ENCODE assay signal across 1 mouse cellular context in genomic region chr10:43578754-43579380, GRCm38 (mm10).
TF ChIP-seq lines count a peak whose summit lies in the region.

No protein-coding gene starts in this region.

TF ChIP-seq in MEL, 35 proteins besides CTCF, POLR2A, EP300 and RAD21:
- TF ChIP-seq GABPA (IDR thresholded peaks at IDR 0.05; ENCODE audit: low read depth, low read length) (no peak), UBTF (IDR thresholded peaks at IDR 0.05; ENCODE audit: borderline replicate concordance, insufficient read depth, low read depth, low read length) (no peak), CHD1 (IDR thresholded peaks at IDR 0.05; ENCODE audit: low read depth, low read length) (0 out of 2 replicates have a peak, but pooled peaks have one; percentile 13), MYC (IDR thresholded peaks at IDR 0.05; ENCODE audit: low read depth, low read length) (no peak), ELF1 (IDR thresholded peaks at IDR 0.05; ENCODE audit: low read depth, low read length) (no peak), NRF1 (IDR thresholded peaks at IDR 0.05; ENCODE audit: insufficient read depth, low read depth, low read length, poor library complexity, severe bottlenecking) (peak; percentile 26; the same call in 1 of the 2 replicates), MAX (IDR thresholded peaks at IDR 0.05; ENCODE audit: low read length) (no peak; the same call in 1 of the 2 replicates), MAFK (IDR thresholded peaks at IDR 0.05; ENCODE audit: borderline replicate concordance, low read depth, low read length) (no peak), TAL1 (IDR thresholded peaks at IDR 0.05; ENCODE audit: low read length) (no peak), SIN3A (IDR thresholded peaks at IDR 0.05; ENCODE audit: low read length) (no peak), POLR2AphosphoS5 (IDR thresholded peaks at IDR 0.05; ENCODE audit: borderline replicate concordance, low read depth, low read length) (peak; percentile 93; the same call in 1 of the 2 replicates), KAT2A (conservative IDR thresholded peaks at IDR 0.05; ENCODE audit: low read depth, low read length) (no peak), USF2 (IDR thresholded peaks at IDR 0.05; ENCODE audit: borderline replicate concordance in 1 of 2, insufficient read depth in 1 of 2, low read depth in 1 of 2, low read length in 2 of 2) (no peak), NELFE (IDR thresholded peaks at IDR 0.05; ENCODE audit: low read depth, low read length) (peak; percentile 82), MYB (IDR thresholded peaks at IDR 0.05; ENCODE audit: low read depth, low read length) (no peak), BHLHE40 (IDR thresholded peaks at IDR 0.05; ENCODE audit: borderline replicate concordance, low read depth, low read length) (no peak), MXI1 (IDR thresholded peaks at IDR 0.05; ENCODE audit: low read depth, low read length) (no peak), GATA1 (IDR thresholded peaks at IDR 0.05; ENCODE audit: low read depth, low read length) (no peak), USF1 (IDR thresholded peaks at IDR 0.05; ENCODE audit: low read depth, low read length) (no peak), HCFC1 (IDR thresholded peaks at IDR 0.05; ENCODE audit: low read depth, low read length) (no peak), SMC3 (IDR thresholded peaks at IDR 0.05; ENCODE audit: low read depth, low read length) (no peak), MAZ (IDR thresholded peaks at IDR 0.05; ENCODE audit: low read depth, low read length) (no peak; the same call in none of the 2 replicates), RCOR1 (IDR thresholded peaks at IDR 0.05; ENCODE audit: low read depth, low read length) (no peak), E2F4 (IDR thresholded peaks at IDR 0.05; ENCODE audit: borderline replicate concordance, low read depth, low read length) (no peak), ZMIZ1 (IDR thresholded peaks at IDR 0.05; ENCODE audit: low read depth, low read length) (peak; percentile 97), TBP (IDR thresholded peaks at IDR 0.05; ENCODE audit: low read depth, low read length) (peak; percentile 62; the same call in 1 of the 2 replicates), CHD2 (IDR thresholded peaks at IDR 0.05; ENCODE audit: low read length) (no peak), ZC3H11A (IDR thresholded peaks at IDR 0.05; ENCODE audit: low read depth, low read length) (no peak), ZNF384 (IDR thresholded peaks at IDR 0.05; ENCODE audit: low read depth, low read length) (no peak), MEF2A (IDR thresholded peaks at IDR 0.05; ENCODE audit: extremely low read depth, insufficient replicate concordance, low read depth, low read length, poor library complexity, severe bottlenecking) (no peak), JUND (IDR thresholded peaks at IDR 0.05; ENCODE audit: low read depth, low read length) (no peak), POLR2AphosphoS2 (IDR thresholded peaks at IDR 0.05; ENCODE audit: low read length) (peak; percentile 77; the same call in 1 of the 2 replicates), ETS1 (IDR thresholded peaks at IDR 0.05; ENCODE audit: low read depth, low read length) (no peak), ZKSCAN1 (IDR thresholded peaks at IDR 0.05; ENCODE audit: low read depth, low read length) (no peak), TCF12 (IDR thresholded peaks at IDR 0.05; ENCODE audit: low read depth, low read length) (peak; percentile 19; the same call in 1 of the 2 replicates)
